Mouse (Mus musculus): ENCODE measurements at regions not wholly inside any gene's neighbourhood (a gene's known extent, or its start where the extent isn't known, plus 50 kb on each side); places are given as distances from the start of the nearest gene placed in this dataset.
"Not testable (repeated sequence)": the region's sequence is repeated elsewhere in the genome, so short reads cannot be mapped to it uniquely, and the experiment has no call there.

DNA sequence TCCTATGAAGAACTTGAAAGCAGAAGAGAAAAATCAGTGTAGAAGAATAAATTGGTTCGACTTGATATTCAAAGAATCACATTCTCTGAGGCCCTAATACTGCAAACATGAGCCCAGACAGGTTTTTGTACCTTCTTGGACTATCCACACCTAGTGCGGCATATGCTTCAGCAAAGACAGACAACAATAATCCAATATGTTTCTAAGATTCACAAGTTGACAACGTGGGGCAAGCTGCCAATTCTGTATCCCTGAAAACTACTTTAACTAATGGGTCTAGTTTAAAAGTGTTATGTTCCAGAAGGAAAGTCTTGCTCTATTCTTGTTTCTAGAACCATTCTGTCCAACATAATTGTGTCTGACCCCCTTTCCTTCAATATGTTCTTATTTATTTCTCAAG, 796.0 kb downstream of the Cypt12 start:
- no peak for DNase-seq (ENCODE audit: low spot score)

DNA sequence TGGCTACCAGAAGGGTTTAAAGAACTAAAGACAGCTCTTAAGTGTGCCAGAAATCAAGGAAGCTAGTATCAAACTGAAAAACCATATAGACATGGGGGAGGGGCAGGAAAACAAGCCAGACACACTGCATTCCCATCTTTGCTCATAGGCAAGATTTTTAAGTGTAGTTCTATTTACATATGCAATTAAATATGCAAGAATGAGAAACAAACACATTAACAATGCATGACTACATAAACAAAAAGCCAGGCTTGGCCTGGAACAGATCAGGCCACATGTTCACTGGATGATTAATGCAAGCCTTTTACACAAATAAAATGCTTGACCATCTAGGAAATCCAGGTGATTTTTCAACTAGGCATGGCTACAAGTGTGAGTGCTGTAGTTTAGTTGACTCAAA, 798.0 kb downstream of the Cypt12 start:
- no peak for DNase-seq (ENCODE audit: low spot score)

GRCm38 (mm10) chr3:18746898-18747297, 798.7 kb downstream of the Cypt12 start:
- DNase-seq (ENCODE audit: low spot score) = no peak

DNA sequence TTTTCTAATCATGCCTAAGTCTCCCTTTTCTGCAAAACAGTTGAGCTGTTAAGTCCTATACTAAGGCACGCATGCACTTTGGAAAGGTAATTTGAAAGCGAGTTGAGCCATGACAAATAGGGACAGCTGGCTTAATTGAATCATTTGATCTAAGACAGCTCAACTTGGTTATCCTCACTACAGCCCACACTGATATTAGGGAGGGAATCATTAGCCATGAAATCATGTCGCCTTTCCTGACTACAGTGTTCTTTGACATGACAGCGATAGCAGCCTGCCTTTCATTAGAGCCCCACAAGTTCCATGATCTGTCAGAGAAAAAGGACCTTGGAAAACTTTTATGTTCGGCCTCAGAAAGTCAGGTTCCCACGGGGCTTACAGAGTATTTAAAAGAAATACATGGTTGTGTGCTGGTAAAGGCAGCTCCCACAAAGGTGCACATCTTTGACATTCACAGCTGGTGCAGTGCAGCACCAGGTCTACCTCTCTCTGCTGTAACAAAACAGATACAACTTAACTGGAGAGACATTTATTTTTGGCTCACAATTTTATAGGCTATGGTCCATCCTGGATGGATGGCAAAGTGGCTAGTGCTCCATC, 803.5 kb downstream of the Cypt12 start:
- no peak for DNase-seq (ENCODE audit: low spot score)

DNA sequence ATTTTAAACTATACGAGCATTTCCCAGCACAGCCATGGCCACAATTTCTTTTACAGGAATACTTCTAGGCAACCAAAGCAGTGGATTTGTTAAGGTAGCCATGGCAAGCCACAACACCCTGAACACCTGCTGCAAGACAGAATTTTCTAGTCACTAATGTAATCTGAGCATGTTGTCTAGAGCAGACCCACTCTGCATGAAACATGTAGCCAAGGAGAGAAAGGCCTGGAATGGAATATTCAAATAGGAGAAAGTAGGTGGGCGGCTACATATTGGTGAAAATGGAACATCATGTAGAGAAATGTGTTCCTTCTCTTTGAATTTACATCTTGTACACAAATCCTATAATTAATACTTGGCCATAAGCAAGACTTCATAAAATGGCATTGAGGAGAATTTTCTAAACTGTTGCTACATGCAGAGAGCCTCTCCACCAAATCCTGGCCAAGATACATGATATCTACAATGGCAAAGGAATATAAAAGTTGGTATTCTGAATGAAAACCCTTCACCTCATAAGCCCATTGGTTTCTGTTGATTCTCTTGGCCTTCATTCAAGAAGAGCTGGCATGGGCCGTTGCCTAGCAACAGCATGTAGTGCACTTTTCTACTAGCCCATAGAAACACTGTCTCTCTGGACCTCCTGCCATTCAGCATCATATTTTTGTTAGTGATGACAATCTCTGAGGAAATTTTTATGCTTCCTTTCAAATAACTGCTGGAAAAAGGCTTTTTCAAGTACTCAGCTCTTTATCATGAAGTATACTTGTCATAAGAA, 816.3 kb downstream of the Cypt12 start:
- DNase-seq (ENCODE audit: low spot score) = peak; percentile 53

DNA sequence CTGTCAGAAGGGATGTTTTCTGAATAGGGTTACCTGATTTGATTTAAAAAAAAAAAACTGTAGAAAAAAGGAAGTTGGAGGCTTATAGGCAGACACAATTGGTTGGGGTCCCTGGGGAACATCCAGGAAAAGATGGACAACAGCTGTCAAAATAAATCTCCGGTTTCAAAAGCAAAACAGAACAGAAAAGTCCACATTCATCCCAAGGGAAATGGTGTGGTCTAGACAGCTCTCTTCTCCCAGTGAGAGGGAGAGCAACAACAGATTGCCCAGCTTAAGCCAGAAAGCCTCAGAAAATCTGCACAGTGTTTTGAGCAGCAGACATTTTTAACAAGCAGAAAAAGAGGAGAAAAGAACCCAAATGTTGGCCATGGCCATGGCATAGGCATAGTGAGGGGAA, 830.3 kb downstream of the Cypt12 start:
- DNase-seq (ENCODE audit: low spot score) = no peak

- DNase-seq (ENCODE audit: low spot score) = no peak
These were observed 839.4 kb downstream of the Cypt12 start for GRCm38 (mm10) chr3:18787531-18788176.

- DNase-seq (ENCODE audit: low spot score) = no peak
These were observed 825.7 kb downstream of the 1700064H15Rik start for GRCm38 (mm10) chr3:18802794-18803193.

DNA sequence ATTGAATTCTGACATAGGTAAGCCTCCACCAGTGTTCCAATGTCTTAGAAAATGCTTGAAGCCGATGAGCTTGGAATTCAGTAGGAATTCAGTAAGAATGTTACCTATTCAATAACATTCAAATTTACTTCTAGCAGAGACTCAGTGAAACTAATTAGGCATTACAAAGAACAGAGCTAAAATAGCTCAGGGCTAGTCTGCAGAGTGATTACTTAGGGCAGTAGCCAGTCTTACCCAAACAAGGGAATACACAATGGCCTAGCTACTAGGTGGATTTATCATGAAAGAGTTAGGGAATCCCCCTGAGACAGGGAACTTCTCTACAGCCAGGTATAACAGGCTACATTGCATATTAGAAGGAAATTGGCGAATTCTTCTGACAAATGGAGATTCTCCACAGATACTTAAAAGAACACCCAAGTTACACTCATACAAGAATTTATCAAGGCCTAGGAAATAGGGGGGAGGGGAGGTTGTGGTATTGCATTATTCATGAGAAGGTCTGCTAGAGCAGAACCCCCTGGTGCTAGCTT, 799.6 kb downstream of the 1700064H15Rik start:
- DNase-seq (ENCODE audit: low spot score) = not testable (repeated sequence)

DNA sequence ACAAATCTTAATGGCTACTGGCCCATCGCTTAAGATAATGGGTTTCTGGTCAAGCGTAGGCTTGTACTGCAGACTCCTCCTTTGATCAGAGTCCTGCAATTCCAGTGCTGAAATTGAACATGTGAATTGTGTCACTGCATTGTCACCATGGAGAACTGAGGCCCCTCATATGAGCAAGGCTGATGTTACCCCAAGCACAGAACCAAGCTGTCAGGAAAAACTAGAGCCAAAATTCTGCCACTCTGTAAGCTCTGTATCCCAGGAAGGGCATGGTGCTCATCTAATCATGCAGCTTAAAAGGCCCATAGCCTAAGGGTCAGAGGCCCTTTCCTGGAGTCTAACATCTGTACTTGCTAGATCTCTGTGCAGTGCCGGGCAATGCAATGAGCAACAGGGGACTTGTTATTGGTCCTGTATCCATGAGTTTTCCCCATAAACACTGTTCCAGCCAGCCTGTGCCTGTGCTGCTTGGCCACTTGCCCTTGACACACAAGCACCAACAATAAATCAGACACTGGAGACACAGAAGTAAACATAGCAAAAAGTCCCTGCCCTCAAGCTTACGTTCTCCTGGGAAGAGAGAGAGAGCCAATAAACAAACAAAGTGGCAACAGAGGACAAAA, 760.2 kb downstream of the 1700064H15Rik start:
- no peak for DNase-seq (ENCODE audit: low spot score)

GRCm38 (mm10) chr3:18868758-18869157, 759.7 kb downstream of the 1700064H15Rik start:
- DNase-seq (ENCODE audit: low spot score) = no peak

DNA sequence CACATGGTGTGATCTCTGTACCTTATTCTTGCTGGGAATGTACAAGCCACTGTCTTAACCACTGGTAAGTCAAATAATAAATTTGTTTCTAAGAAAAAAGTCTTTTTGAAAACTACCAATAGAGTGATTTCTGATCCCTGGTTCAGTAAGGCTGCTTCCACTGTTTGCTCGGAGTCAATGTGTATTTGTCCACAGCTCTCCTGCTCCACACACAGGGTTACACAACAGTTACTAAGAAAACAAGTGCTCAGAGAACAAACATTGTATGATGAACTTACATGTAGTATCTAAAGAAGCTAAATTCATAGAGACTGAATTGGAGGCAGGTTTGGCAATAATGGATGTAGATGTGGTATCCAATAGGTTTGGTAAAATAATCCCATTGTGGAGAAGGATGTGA, 751.4 kb downstream of the 1700064H15Rik start:
- DNase-seq (ENCODE audit: low spot score) = no peak

DNA sequence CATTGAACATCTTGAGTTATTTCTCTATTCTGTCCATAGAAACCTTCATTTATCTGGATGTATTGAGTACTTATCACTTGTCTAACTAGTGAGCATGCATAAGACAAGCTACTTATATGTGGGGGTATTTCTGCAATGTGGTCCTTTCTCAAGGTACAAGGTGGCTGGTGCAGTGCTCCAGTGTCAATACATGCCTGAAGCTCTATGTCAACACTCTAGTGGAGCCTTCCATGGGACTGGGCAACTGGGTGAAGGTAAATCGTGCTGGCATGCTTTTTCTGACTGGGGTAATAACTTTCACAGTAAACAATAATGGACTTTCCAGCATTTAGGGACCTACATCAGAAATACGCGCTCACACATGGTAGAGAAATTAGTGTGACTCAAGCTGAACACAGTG, 750.9 kb downstream of the 1700064H15Rik start:
- DNase-seq (ENCODE audit: low spot score) = no peak

DNA sequence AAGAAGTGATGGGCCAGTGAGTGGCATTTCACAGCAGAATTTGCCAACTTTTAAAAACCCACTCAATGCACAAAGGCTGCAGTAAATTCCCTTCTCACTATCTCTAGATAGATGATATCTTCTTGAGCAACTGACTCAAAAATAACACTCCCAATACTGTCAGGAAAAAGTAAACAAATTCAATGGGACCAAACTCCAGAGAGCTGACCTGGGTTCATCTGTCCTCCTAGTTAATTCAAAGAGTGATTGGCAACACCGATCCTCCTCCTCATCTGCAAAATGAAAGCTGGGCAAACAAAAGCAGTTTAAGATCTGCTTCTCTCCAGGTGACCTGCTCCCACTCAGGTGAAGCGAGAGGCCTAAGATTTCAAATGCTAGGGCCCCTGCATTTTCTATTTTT, 747.3 kb downstream of the 1700064H15Rik start:
- no peak for DNase-seq (ENCODE audit: low spot score)

- no peak for DNase-seq (ENCODE audit: low spot score)
These were observed 735.7 kb downstream of the 1700064H15Rik start for GRCm38 (mm10) chr3:18892813-18893212.

GRCm38 (mm10) chr3:18905769-18906168, 722.7 kb downstream of the 1700064H15Rik start:
- no peak for DNase-seq (ENCODE audit: low spot score)

DNA sequence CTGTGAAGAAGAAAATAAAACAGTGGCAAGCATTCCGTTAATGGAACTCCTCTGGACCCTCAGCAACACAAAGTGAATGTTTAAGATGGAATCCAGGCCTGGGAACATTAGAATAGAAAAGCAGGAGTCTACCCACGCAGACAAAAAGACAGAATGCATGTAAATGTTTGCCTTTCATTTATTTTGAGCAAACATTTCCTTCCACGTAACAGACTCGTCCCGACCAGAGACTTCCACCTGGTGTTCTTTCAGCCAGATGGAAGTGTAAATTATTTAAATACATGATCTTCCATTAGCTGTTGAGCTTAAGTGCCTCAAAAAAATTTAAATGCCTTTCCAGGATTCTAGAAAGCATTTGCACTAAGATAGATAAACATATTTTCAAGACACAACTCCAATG, 722.3 kb downstream of the 1700064H15Rik start:
- DNase-seq (ENCODE audit: low spot score) = peak; percentile 27

DNA sequence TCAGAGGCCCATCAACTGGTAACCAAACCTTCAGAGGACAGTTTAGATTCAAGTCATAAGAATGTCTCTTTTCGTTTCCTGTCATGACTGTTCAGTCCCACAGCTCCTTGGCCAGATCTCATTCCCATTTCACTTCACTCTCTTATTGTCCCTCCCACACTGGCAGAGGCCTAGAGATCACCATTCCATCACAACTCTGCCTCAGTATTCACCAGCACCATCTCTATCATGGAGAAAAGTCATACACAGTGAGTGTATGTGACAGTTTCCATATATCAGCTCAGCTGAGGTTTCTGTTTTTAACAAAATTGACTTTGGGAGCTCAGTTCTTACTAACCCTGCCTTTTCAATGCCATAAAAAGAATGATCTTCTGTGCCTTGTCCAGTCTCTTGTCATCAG, 719.7 kb downstream of the 1700064H15Rik start:
- no peak for DNase-seq (ENCODE audit: low spot score)

- no peak for DNase-seq (ENCODE audit: low spot score)
These were observed 699.9 kb downstream of the 1700064H15Rik start for GRCm38 (mm10) chr3:18928401-18929104.

- no peak for DNase-seq (ENCODE audit: low spot score)
These were observed 699.4 kb downstream of the 1700064H15Rik start for GRCm38 (mm10) chr3:18929105-18929492.

GRCm38 (mm10) chr3:18932983-18933726, 695.3 kb downstream of the 1700064H15Rik start:
- peak; percentile 40 for DNase-seq (ENCODE audit: low spot score)

All from layer of hippocampus, adult 9-10 months (tissue).